Mouse (Mus musculus): ENCODE measurements around the gene Emilin3.

GRCm38 (mm10) chr2:160884830-160885229 is 27.3 kb downstream of the Emilin3 start:
- no peak for TF ChIP-seq POLR2A (IDR thresholded peaks at IDR 0.05; ENCODE audit: insufficient read depth, low read length)
- no peak for TF ChIP-seq EP300 (IDR thresholded peaks at IDR 0.05; ENCODE audit: insufficient read depth, low read depth, low read length)

All from ES-Bruce4 (cell line).